Mouse (Mus musculus): Measurements from ENCODE around the gene Atp5f1. TPM values are rescaled to one million over a fixed set of nuclear protein-coding genes. Genes with fewer than 3 reads are reported as not detected.

The Atp5f1 gene
- polyA plus RNA-seq, 1 experiment from 2014 or later = 515 TPM

GRCm38 (mm10) chr3:105910519-105911190 lies 49.2 kb downstream of the Atp5f1 start:
- H3K27me3 ChIP-seq (ENCODE audit: control insufficient read depth, insufficient read depth, low read length) = no peaks in the 10 kb centered on the region
- H3K4me2 ChIP-seq (replicated peaks; ENCODE audit: low read depth, low read length) = no peak overlapping the region
- H3K4me3 ChIP-seq (ENCODE audit: low read length) = no peak overlapping the region
- no peaks in the 10 kb centered on the region for H3K9me3 ChIP-seq (ENCODE audit: control insufficient read depth, low read length)
- no peaks in the 10 kb centered on the region for H3K4me1 ChIP-seq (ENCODE audit: control insufficient read depth, insufficient read depth, low read length)
- no peak overlapping the region for H3K9ac ChIP-seq (ENCODE audit: low read depth, low read length)
- H3K27ac ChIP-seq (ENCODE audit: low read depth, low read length) = no peak overlapping the region
- H3K36me3 ChIP-seq (ENCODE audit: control insufficient read depth, insufficient read depth, low read length) = no peaks in the 10 kb centered on the region
- no peak for ATAC-seq (ENCODE audit: low FRiP score, low TSS enrichment)
- 82% methylated on average over 11 of the region's 11 CpGs for WGBS

GRCm38 (mm10) chr3:105908976-105909375 lies 50.9 kb downstream of the Atp5f1 start:
- Histone ChIP-seq H3K36me3 (ENCODE audit: control insufficient read depth, insufficient read depth, low read length) (no peaks in the 10 kb centered on the region), H3K4me2 (replicated peaks; ENCODE audit: low read depth, low read length) (no peak overlapping the region), H3K4me1 (ENCODE audit: control insufficient read depth, insufficient read depth, low read length) (no peaks in the 10 kb centered on the region), H3K4me3 (ENCODE audit: low read length) (no peak overlapping the region), H3K27me3 (ENCODE audit: control insufficient read depth, insufficient read depth, low read length) (no peaks in the 10 kb centered on the region), H3K9ac (ENCODE audit: low read depth, low read length) (no peak overlapping the region), H3K27ac (ENCODE audit: low read depth, low read length) (no peak overlapping the region), H3K9me3 (ENCODE audit: control insufficient read depth, low read length) (no peaks in the 10 kb centered on the region)
- ATAC-seq (ENCODE audit: low FRiP score, low TSS enrichment) = no peak
- 82% methylated on average over 4 of the region's 4 CpGs for WGBS

- H3K4me3 ChIP-seq (ENCODE audit: low read length) = no peak overlapping the region
- no peaks in the 10 kb centered on the region for H3K9me3 ChIP-seq (ENCODE audit: control insufficient read depth, low read length)
- no peaks in the 10 kb centered on the region for H3K4me1 ChIP-seq (ENCODE audit: control insufficient read depth, insufficient read depth, low read length)
- ATAC-seq (ENCODE audit: low FRiP score, low TSS enrichment) = no peak
- H3K27ac ChIP-seq (ENCODE audit: low read depth, low read length) = no peak overlapping the region
- H3K9ac ChIP-seq (ENCODE audit: low read depth, low read length) = no peak overlapping the region
- no peaks in the 10 kb centered on the region for H3K36me3 ChIP-seq (ENCODE audit: control insufficient read depth, insufficient read depth, low read length)
- 55% methylated on average over 9 of the region's 9 CpGs for WGBS
- H3K4me2 ChIP-seq (replicated peaks; ENCODE audit: low read depth, low read length) = no peak overlapping the region
- no peaks in the 10 kb centered on the region for H3K27me3 ChIP-seq (ENCODE audit: control insufficient read depth, insufficient read depth, low read length)
Measured at GRCm38 (mm10) chr3:105907956-105908655, 51.8 kb downstream of the Atp5f1 start.

GRCm38 (mm10) chr3:105904721-105905120 lies 55.2 kb downstream of the Atp5f1 start:
- no peak overlapping the region for H3K4me3 ChIP-seq (ENCODE audit: low read length)
- no peak overlapping the region for H3K9ac ChIP-seq (ENCODE audit: low read depth, low read length)
- WGBS = 92% methylated on average over 9 of the region's 9 CpGs
- H3K27me3 ChIP-seq (ENCODE audit: control insufficient read depth, insufficient read depth, low read length) = no peaks in the 10 kb centered on the region
- no peaks in the 10 kb centered on the region for H3K4me1 ChIP-seq (ENCODE audit: control insufficient read depth, insufficient read depth, low read length)
- no peaks in the 10 kb centered on the region for H3K9me3 ChIP-seq (ENCODE audit: control insufficient read depth, low read length)
- ATAC-seq (ENCODE audit: low FRiP score, low TSS enrichment) = no peak
- no peaks in the 10 kb centered on the region for H3K36me3 ChIP-seq (ENCODE audit: control insufficient read depth, insufficient read depth, low read length)
- no peak overlapping the region for H3K4me2 ChIP-seq (replicated peaks; ENCODE audit: low read depth, low read length)
- H3K27ac ChIP-seq (ENCODE audit: low read depth, low read length) = no peak overlapping the region

GRCm38 (mm10) chr3:105904213-105904612 lies 55.7 kb downstream of the Atp5f1 start:
- Histone ChIP-seq H3K4me2 (replicated peaks; ENCODE audit: low read depth, low read length) (no peak overlapping the region), H3K27me3 (ENCODE audit: control insufficient read depth, insufficient read depth, low read length) (no peaks in the 10 kb centered on the region), H3K36me3 (ENCODE audit: control insufficient read depth, insufficient read depth, low read length) (no peaks in the 10 kb centered on the region), H3K4me3 (ENCODE audit: low read length) (no peak overlapping the region), H3K4me1 (ENCODE audit: control insufficient read depth, insufficient read depth, low read length) (no peaks in the 10 kb centered on the region), H3K9me3 (ENCODE audit: control insufficient read depth, low read length) (no peaks in the 10 kb centered on the region), H3K9ac (ENCODE audit: low read depth, low read length) (no peak overlapping the region), H3K27ac (ENCODE audit: low read depth, low read length) (no peak overlapping the region)
- ATAC-seq (ENCODE audit: low FRiP score, low TSS enrichment) = no peak
- WGBS = 64% methylated on average over 4 of the region's 4 CpGs

GRCm38 (mm10) chr3:105901468-105901867 lies 58.4 kb downstream of the Atp5f1 start:
- Histone ChIP-seq H3K9me3 (ENCODE audit: control insufficient read depth, low read length) (no peaks in the 10 kb centered on the region), H3K9ac (ENCODE audit: low read depth, low read length) (no peak overlapping the region), H3K27ac (ENCODE audit: low read depth, low read length) (no peak overlapping the region), H3K36me3 (ENCODE audit: control insufficient read depth, insufficient read depth, low read length) (no peaks in the 10 kb centered on the region), H3K4me1 (ENCODE audit: control insufficient read depth, insufficient read depth, low read length) (no peaks in the 10 kb centered on the region), H3K4me3 (ENCODE audit: low read length) (no peak overlapping the region), H3K27me3 (ENCODE audit: control insufficient read depth, insufficient read depth, low read length) (no peaks in the 10 kb centered on the region), H3K4me2 (replicated peaks; ENCODE audit: low read depth, low read length) (no peak overlapping the region)
- ATAC-seq (ENCODE audit: low FRiP score, low TSS enrichment) = no peak
- 82% methylated on average over 4 of the region's 4 CpGs for WGBS

GRCm38 (mm10) chr3:105900716-105901115 lies 59.2 kb downstream of the Atp5f1 start:
- H3K4me2 ChIP-seq (replicated peaks; ENCODE audit: low read depth, low read length) = no peak overlapping the region
- H3K9me3 ChIP-seq (ENCODE audit: control insufficient read depth, low read length) = no peaks in the 10 kb centered on the region
- H3K9ac ChIP-seq (ENCODE audit: low read depth, low read length) = no peak overlapping the region
- no peaks in the 10 kb centered on the region for H3K4me1 ChIP-seq (ENCODE audit: control insufficient read depth, insufficient read depth, low read length)
- H3K4me3 ChIP-seq (ENCODE audit: low read length) = no peak overlapping the region
- no peaks in the 10 kb centered on the region for H3K36me3 ChIP-seq (ENCODE audit: control insufficient read depth, insufficient read depth, low read length)
- no peak for ATAC-seq (ENCODE audit: low FRiP score, low TSS enrichment)
- H3K27ac ChIP-seq (ENCODE audit: low read depth, low read length) = no peak overlapping the region
- no peaks in the 10 kb centered on the region for H3K27me3 ChIP-seq (ENCODE audit: control insufficient read depth, insufficient read depth, low read length)
- WGBS = 84% methylated on average over 3 of the region's 3 CpGs

GRCm38 (mm10) chr3:105900266-105900665 lies 59.6 kb downstream of the Atp5f1 start:
- Histone ChIP-seq H3K4me3 (ENCODE audit: low read length) (no peak overlapping the region), H3K36me3 (ENCODE audit: control insufficient read depth, insufficient read depth, low read length) (no peaks in the 10 kb centered on the region), H3K4me2 (replicated peaks; ENCODE audit: low read depth, low read length) (no peak overlapping the region), H3K9ac (ENCODE audit: low read depth, low read length) (no peak overlapping the region), H3K4me1 (ENCODE audit: control insufficient read depth, insufficient read depth, low read length) (no peaks in the 10 kb centered on the region), H3K27ac (ENCODE audit: low read depth, low read length) (no peak overlapping the region), H3K27me3 (ENCODE audit: control insufficient read depth, insufficient read depth, low read length) (no peaks in the 10 kb centered on the region), H3K9me3 (ENCODE audit: control insufficient read depth, low read length) (no peaks in the 10 kb centered on the region)
- 83% methylated on average over 6 of the region's 6 CpGs for WGBS
- ATAC-seq (ENCODE audit: low FRiP score, low TSS enrichment) = no peak

- Histone ChIP-seq H3K27ac (ENCODE audit: low read depth, low read length) (no peak overlapping the region), H3K9ac (ENCODE audit: low read depth, low read length) (no peak overlapping the region), H3K9me3 (ENCODE audit: control insufficient read depth, low read length) (no peaks in the 10 kb centered on the region), H3K27me3 (ENCODE audit: control insufficient read depth, insufficient read depth, low read length) (no peaks in the 10 kb centered on the region), H3K4me1 (ENCODE audit: control insufficient read depth, insufficient read depth, low read length) (peaks cover 2% of the 10 kb centered on the region; the same call in 1 of the 2 replicates), H3K4me3 (ENCODE audit: low read length) (no peak overlapping the region), H3K4me2 (replicated peaks; ENCODE audit: low read depth, low read length) (no peak overlapping the region), H3K36me3 (ENCODE audit: control insufficient read depth, insufficient read depth, low read length) (no peaks in the 10 kb centered on the region)
- 42% methylated on average over 8 of the region's 8 CpGs for WGBS
- peak; percentile 89 for ATAC-seq (ENCODE audit: low FRiP score, low TSS enrichment)
Measured at GRCm38 (mm10) chr3:105899394-105900147, 60.3 kb downstream of the Atp5f1 start.
